Mouse (Mus musculus): ENCODE measurements around the gene Cfap46. TPM values are rescaled to one million over a fixed set of nuclear protein-coding genes. Genes with fewer than 3 reads are reported as not detected.
A peak's percentile ranks its signal among the peaks of the same experiment; 100 is the strongest.

The Cfap46 gene
- polyA plus RNA-seq (2015; fragmentation: Nextera tagmentation; extraction: Ambion mirVana): 0.91 and 2.9 TPM in 2 replicates

DNA sequence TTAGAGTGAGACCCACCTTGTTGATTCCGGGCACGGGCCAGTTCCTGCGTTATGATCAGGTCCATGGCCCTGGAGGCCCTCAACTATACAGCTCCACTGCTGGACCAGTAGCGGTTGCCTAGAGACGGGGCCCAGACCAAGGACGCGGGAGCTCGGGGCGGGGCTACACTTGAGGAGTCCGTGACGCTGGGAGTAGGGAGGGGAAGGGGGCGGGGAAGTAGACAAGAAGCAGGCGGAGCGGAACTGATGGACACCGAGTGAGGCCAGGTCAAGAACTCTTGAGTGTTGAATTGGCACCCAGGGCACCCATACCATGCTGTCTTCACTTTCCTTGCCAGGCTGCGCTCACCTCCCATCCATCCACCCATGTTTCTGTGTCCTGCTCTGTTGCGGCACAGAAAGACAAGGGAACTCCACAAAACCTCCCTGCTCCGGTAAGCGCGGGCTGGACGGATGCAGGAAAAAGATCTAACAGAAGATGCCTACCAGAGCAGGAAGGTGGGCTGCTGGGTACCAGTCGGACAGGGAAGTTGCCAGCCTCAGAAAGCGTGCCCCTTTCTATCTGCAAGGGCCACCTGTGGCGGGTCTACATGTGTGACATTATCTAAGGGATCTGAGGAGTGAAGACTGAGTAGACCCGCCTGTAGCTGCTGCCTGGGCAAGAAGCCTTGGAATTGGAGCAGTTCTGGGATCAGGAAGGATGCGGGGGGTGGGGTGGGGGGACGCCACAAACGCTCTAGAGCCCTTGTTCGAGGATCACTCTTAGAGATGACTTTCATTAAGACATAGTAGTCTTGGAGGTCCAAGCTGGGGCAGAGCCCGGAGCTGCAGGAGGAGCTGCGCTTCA, at the start of gene Cfap46:
Cfap46 (minus strand) TSS at position 112 of the 847 bp plus-strand sequence.
- H3K27me3 ChIP-seq: no peaks in the 10 kb centered on the region
- ATAC-seq (replicated peaks): peak; percentile 91
- peaks cover 14% of the 10 kb centered on the region for H3K4me1 ChIP-seq
- peak within 1 kb of the TSS; percentile 76 for H3K4me2 ChIP-seq (replicated peaks)
- H3K36me3 ChIP-seq: no peaks in the 10 kb centered on the region
- H3K27ac ChIP-seq (replicated peaks): peak within 1 kb of the TSS; percentile 66
- peak within 1 kb of the TSS; percentile 56 for H3K4me3 ChIP-seq
- no peaks in the 10 kb centered on the region for H3K9me3 ChIP-seq
- peak within 1 kb of the TSS; percentile 47 for H3K9ac ChIP-seq (replicated peaks)
- WGBS: 1% methylated on average over 31 of the region's 31 CpGs

DNA sequence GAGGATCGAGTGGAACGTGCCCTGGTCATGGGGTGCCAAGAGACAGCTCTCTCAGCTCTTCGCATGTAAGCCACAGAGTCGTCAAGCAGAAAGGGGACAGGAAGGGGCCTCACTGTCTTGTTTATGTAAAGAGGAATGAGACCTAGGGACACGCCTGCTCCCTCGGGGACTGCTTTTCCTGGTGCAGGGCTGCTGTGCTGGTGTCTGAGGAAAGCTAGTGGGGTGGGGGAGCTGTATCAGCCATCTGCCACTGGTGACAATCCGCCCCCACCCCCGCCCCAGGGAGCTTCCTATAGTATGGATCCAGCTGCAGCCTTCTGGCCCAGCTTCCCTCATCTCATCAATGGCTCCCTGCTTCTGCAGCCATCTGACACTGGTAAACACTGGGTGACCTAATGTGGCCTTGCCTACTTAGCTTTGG, 47.7 kb upstream of the Cfap46 start:
- Histone ChIP-seq H3K4me1 (no peaks in the 10 kb centered on the region), H3K4me3 (no peak overlapping the region), H3K27me3 (no peaks in the 10 kb centered on the region), H3K36me3 (no peaks in the 10 kb centered on the region), H3K27ac (replicated peaks) (no peak overlapping the region), H3K9me3 (no peaks in the 10 kb centered on the region), H3K4me2 (replicated peaks) (no peak overlapping the region), H3K9ac (replicated peaks) (no peak overlapping the region)
- 0 out of 2 replicates have a peak, but pooled peaks have one; percentile 55 for ATAC-seq (replicated peaks)
- WGBS: 76% methylated on average over 8 of the region's 8 CpGs

DNA sequence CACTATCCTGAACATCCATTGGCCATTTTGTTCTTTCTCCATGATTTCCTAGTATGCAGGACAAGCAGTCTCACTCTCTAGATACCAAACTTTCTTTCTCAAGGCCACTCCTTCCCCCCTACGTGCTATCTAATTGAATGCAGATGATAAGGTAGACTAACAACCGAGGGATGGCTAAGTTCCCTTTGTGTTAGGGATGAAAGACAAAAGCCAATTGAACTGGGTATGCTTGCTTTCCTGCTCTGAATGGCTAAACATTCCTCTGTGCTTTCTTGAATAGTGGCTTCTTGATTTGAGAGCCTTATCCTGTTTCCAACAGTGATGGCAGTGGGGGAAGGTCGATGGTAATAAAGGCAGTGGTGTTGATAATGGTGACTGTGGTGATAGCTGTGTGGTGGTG, 43.5 kb upstream of the Cfap46 start:
- no peaks in the 10 kb centered on the region for H3K27me3 ChIP-seq
- WGBS: 29% methylated on average over 3 of the region's 3 CpGs
- no peak overlapping the region for H3K9ac ChIP-seq (replicated peaks)
- H3K4me1 ChIP-seq: no peaks in the 10 kb centered on the region
- no peak overlapping the region for H3K4me2 ChIP-seq (replicated peaks)
- no peak overlapping the region for H3K4me3 ChIP-seq
- H3K36me3 ChIP-seq: no peaks in the 10 kb centered on the region
- H3K27ac ChIP-seq (replicated peaks): no peak overlapping the region
- no peak for ATAC-seq (replicated peaks)
- no peaks in the 10 kb centered on the region for H3K9me3 ChIP-seq

DNA sequence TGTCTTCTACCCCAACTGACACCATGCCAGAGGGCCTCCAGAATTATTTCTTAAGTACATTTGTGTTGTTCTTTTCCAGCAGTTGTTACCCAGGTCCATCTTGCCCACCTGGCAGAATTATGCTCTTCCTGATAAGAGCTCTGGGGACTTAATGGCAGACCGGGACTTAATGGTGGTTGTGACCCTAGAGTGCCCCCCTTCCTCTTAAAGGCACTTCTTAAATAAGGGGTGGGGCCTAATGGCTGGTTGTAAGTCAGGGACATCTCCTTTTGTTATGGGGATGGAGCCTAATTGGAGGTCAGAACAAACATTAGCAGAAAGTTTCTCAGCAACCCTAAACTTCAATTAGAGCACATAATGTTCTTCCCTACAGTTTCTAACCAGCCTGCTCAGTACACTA, 42.0 kb upstream of the Cfap46 start:
- H3K9me3 ChIP-seq: no peaks in the 10 kb centered on the region
- H3K4me1 ChIP-seq: no peaks in the 10 kb centered on the region
- H3K36me3 ChIP-seq: no peaks in the 10 kb centered on the region
- no peak for ATAC-seq (replicated peaks)
- H3K9ac ChIP-seq (replicated peaks): no peak overlapping the region
- no peak overlapping the region for H3K4me2 ChIP-seq (replicated peaks)
- 85% methylated on average over 1 of the region's 1 CpGs for WGBS
- H3K4me3 ChIP-seq: no peak overlapping the region
- no peaks in the 10 kb centered on the region for H3K27me3 ChIP-seq
- no peak overlapping the region for H3K27ac ChIP-seq (replicated peaks)

DNA sequence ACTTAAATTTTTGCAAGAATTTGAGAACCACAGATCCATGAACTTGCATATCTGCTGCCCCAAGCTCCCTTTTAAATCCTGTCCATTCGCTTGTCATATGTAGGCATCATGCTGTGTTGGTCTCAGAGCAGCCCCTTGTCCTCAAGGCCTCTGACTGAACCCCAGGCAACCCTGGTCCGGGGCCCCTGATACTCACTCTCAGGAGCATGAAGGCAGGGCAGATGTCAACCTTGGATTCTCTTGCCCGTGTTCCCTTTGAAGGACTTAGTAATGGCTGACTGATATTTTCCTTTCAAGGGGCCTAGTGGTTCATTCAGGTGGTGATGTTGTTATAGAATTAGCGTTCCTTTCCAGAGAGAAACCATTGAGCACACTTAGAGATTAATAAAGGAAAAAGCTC, 40.4 kb upstream of the Cfap46 start:
- Histone ChIP-seq H3K27ac (replicated peaks) (no peak overlapping the region), H3K4me2 (replicated peaks) (no peak overlapping the region), H3K4me1 (no peaks in the 10 kb centered on the region), H3K9me3 (no peaks in the 10 kb centered on the region), H3K36me3 (no peaks in the 10 kb centered on the region), H3K27me3 (no peaks in the 10 kb centered on the region), H3K4me3 (no peak overlapping the region), H3K9ac (replicated peaks) (no peak overlapping the region)
- WGBS: 74% methylated on average over 4 of the region's 4 CpGs
- ATAC-seq (replicated peaks): no peak

DNA sequence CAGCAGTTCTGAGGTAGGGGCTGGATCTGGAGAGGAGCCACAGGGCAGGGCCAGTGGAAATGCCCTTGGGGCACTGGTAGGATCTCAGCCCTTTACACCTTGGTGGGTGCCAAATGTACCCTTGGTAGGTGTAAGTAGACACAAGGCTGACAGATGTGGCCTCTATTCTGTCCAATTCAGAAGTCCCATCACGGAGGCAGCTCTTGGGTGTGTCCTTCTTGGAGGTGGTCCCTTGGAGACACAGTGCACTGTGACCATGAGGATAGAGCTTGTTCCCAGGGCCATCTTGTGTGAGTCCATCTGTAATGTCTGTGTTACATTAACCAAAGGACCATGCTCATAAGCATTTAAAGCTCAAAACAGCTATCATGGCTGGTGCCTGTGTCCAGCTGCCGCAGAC, 37.6 kb upstream of the Cfap46 start:
- H3K9me3 ChIP-seq: no peaks in the 10 kb centered on the region
- H3K9ac ChIP-seq (replicated peaks): no peak overlapping the region
- 79% methylated on average over 2 of the region's 2 CpGs for WGBS
- no peak overlapping the region for H3K4me3 ChIP-seq
- no peak overlapping the region for H3K4me2 ChIP-seq (replicated peaks)
- H3K4me1 ChIP-seq: no peaks in the 10 kb centered on the region
- H3K27ac ChIP-seq (replicated peaks): no peak overlapping the region
- H3K36me3 ChIP-seq: no peaks in the 10 kb centered on the region
- ATAC-seq (replicated peaks): no peak
- no peaks in the 10 kb centered on the region for H3K27me3 ChIP-seq

DNA sequence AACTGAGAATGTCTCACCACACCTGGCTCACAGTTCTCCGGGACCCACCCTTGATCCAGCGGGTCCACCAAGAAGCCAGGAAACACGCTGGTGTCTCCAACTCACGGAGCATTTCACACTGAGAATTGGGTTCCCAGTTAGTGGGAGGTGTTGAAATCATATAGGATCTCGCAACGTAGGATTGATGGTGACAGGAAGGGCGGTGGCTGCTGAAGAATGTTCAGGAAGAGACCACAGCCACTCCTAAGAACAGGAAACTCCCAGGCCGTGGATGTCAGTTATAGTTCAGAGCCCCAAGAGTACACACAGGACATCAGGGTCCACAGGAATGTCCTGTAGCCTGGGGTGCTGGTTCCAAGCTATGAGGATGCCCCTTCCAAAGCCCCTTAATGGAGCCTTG, 34.2 kb upstream of the Cfap46 start:
- H3K27ac ChIP-seq (replicated peaks): no peak overlapping the region
- 91% methylated on average over 8 of the region's 8 CpGs for WGBS
- ATAC-seq (replicated peaks): no peak

DNA sequence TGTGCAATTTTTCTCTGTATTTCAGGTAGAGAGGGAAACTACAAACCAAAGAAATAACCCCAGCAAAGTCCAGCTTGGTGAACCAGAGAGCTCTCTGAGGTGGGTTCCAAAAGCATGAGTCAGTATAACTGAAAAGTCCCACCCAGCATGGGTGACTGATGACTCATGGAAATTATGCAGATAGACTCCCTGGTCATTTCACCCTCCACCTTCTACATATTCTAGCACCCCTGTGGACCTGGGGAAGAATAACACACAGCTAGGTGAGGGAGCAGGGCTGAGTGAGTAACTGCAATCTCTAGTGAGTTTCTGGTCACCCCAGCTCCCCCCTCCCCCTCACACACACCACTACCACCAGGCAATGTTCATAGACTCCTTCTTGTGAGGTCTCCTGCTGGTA, 28.2 kb upstream of the Cfap46 start:
- Histone ChIP-seq H3K27me3 (no peaks in the 10 kb centered on the region), H3K4me3 (no peak overlapping the region), H3K27ac (replicated peaks) (no peak overlapping the region), H3K4me2 (replicated peaks) (no peak overlapping the region), H3K9me3 (no peaks in the 10 kb centered on the region), H3K36me3 (no peaks in the 10 kb centered on the region), H3K4me1 (peaks cover 1% of the 10 kb centered on the region), H3K9ac (replicated peaks) (no peak overlapping the region)
- no peak for ATAC-seq (replicated peaks)

More for the DNA sequence above, 34.2 kb upstream of the Cfap46 start:
- no peaks in the 10 kb centered on the region for H3K9me3 ChIP-seq
- no peak overlapping the region for H3K4me3 ChIP-seq
- no peaks in the 10 kb centered on the region for H3K36me3 ChIP-seq
- H3K4me1 ChIP-seq: no peaks in the 10 kb centered on the region
- no peaks in the 10 kb centered on the region for H3K27me3 ChIP-seq
- H3K9ac ChIP-seq (replicated peaks): no peak overlapping the region
- no peak overlapping the region for H3K4me2 ChIP-seq (replicated peaks)

DNA sequence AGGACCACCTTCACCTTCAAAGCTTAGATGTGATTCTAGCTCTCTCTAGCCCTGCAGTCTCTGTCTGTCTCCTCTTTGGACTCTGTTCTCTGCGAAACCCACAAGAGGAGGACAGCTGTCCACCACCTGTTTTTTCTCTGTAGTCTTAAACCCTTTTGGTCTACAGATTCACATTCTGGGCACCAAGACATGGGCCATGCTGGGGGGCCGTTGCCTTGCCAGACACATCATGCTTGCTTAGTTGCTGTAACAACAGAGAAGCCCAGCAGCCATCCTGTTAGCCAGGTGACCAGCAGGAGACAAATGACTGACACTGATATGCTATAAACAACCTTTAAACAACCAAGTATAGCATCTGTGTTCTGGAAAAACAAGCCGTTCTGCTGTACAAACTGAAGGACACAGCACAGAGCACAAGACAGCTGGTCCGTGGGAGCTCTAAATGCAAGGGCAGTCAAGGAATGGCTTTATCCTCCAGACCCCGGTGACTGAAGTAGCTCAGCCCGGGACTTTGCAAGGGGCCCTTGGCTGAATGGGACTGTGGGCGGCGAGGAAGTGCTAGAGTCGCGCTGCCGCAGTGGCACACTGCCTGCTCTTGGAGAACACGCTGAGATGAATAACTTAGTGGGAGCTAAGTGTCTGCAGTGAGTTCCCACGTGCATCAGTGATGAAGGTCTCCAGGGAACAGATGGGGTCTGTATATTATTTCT, 22.9 kb upstream of the Cfap46 start:
- no peaks in the 10 kb centered on the region for H3K9me3 ChIP-seq
- H3K27me3 ChIP-seq: no peaks in the 10 kb centered on the region
- H3K4me1 ChIP-seq: peaks cover 11% of the 10 kb centered on the region
- no peak overlapping the region for H3K4me2 ChIP-seq (replicated peaks)
- no peak overlapping the region for H3K4me3 ChIP-seq
- ATAC-seq (replicated peaks): no peak
- no peak overlapping the region for H3K27ac ChIP-seq (replicated peaks)
- 47% methylated on average over 13 of the region's 13 CpGs for WGBS
- no peak overlapping the region for H3K9ac ChIP-seq (replicated peaks)
- no peaks in the 10 kb centered on the region for H3K36me3 ChIP-seq

DNA sequence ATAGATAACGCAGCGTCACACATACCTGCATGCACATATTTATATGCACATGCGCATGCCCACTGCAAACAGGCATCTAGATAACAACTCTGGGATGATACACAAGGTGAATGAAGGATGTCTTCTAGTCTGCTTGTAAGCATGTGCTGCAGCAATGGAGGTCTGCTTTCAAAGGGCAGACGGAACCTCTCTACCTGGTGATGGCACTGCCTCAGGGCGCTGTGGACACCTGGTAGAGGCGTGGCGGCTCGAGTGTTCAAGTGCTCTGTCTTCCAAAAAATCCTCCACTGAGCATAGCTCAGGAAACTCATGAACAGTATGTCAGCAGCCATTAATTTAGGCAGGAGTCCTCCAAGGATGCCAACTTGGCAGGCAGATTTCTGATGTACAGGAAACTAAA, 22.2 kb upstream of the Cfap46 start:
- WGBS: 92% methylated on average over 8 of the region's 8 CpGs
- Histone ChIP-seq H3K4me3 (no peak overlapping the region), H3K4me2 (replicated peaks) (no peak overlapping the region), H3K27ac (replicated peaks) (no peak overlapping the region), H3K9ac (replicated peaks) (no peak overlapping the region), H3K27me3 (no peaks in the 10 kb centered on the region), H3K9me3 (no peaks in the 10 kb centered on the region), H3K4me1 (peaks cover 11% of the 10 kb centered on the region), H3K36me3 (no peaks in the 10 kb centered on the region)
- ATAC-seq (replicated peaks): no peak

DNA sequence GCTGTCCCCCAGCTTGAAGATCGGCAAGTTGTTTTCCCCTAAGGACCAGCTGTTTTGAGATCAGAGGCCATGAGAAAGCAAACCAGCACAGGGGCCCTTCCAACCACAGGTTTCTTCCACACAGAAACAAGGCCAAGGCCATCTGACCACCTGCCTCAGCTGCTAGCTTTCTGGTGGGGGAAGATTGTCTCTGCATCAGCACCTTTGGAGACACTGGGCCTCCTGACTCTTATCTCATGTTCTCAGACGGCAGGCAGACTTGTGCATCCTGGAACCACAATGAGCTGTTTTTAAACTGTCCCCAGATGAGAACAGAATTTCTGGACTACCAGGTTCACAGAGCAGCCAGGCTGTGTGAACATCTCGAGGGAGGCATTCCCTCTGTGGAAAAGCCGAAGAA, 21.5 kb upstream of the Cfap46 start:
- 80% methylated on average over 4 of the region's 4 CpGs for WGBS
- ATAC-seq (replicated peaks): no peak

DNA sequence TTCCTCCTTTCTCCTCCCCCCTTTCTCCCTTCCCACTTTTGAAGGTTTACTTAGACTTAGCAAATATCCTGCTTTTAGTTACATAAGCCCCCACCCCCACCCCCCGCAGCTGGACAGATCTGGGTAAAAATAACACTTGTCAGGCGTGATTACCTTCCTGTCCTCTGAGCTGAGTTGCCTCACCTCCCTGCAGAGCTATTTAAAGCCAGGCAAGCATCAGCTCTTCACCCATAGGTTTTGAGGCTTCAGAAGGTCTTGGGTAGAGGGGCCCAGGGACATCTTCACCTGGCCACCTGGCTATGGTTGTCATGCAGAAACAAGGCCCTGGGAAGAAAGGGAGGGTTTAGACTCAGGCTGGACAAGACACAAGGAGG, 20.2 kb upstream of the Cfap46 start:
- Histone ChIP-seq H3K4me2 (replicated peaks) (no peak overlapping the region), H3K27ac (replicated peaks) (no peak overlapping the region), H3K4me1 (peaks cover 11% of the 10 kb centered on the region), H3K9ac (replicated peaks) (no peak overlapping the region), H3K9me3 (no peaks in the 10 kb centered on the region), H3K36me3 (no peaks in the 10 kb centered on the region), H3K27me3 (no peaks in the 10 kb centered on the region), H3K4me3 (no peak overlapping the region)
- 36% methylated on average over 2 of the region's 2 CpGs for WGBS
- no peak for ATAC-seq (replicated peaks)

More for the DNA sequence above, 21.5 kb upstream of the Cfap46 start:
- no peak overlapping the region for H3K27ac ChIP-seq (replicated peaks)
- no peak overlapping the region for H3K9ac ChIP-seq (replicated peaks)
- H3K4me1 ChIP-seq: peaks cover 11% of the 10 kb centered on the region
- H3K36me3 ChIP-seq: no peaks in the 10 kb centered on the region
- no peak overlapping the region for H3K4me2 ChIP-seq (replicated peaks)
- no peaks in the 10 kb centered on the region for H3K27me3 ChIP-seq
- H3K4me3 ChIP-seq: no peak overlapping the region
- no peaks in the 10 kb centered on the region for H3K9me3 ChIP-seq
